Mouse (Mus musculus) ZHBTc4 (cell line): ENCODE measurements around the gene Cst3.
A peak's percentile ranks its signal among the peaks of the same experiment; 100 is the strongest.

Source experiments
- DNase-seq: peaks from one replicate; pipeline ENCODE4 v3.0.0-alpha.2; 2011; ENCODE audit warnings: low read depth, low spot score

Cst3 gene

DNA sequence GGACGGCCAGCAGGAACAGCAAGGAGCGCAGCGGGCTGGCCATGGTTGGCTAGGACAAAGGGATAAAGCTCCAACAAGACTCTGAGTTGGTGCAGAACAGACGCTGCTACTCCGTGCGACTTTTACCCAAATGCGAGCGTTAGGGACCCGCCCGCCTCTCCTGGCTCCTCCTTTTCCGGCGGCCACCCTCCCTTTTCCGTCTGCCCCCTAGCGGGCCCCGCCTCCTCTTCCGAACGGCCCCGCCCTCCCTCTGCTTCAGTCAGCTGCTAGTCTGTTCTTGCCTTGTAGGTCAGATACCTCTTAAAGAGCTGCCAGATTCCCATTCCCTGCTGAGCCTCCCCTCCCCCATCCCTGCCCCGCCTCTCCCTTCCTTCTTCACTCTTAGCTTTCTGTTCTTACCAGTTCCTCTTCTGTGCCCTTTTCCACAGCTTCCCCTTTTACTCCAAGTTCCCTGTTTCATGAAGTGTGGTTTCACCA is at the start of gene Cst3:
Gene Cst3, minus strand, starts transcription at position 358 of the 477 bp plus-strand sequence.
- peak; percentile 98 for DNase-seq

DNA sequence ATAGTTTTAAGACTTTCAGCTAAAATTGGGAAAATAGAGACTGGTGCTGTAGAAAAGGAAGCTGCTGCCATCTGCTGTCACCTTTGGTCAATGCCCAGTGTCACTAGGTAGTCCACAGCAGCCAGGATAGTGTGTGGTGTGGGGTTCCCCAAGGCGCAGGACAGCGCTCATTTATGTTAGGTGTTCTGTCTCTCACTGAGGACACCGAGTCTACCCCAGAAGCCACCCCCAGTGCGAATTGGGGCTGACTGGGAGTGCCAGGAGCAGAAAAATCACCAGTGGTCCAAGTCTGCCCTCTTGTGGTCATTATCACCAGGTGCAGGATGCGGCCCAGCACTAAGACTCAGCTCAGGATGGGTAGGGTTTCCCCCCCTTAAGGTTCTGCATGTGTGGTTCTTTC is 26.8 kb upstream of the Cst3 start:
- DNase-seq = peak; percentile 73

DNA sequence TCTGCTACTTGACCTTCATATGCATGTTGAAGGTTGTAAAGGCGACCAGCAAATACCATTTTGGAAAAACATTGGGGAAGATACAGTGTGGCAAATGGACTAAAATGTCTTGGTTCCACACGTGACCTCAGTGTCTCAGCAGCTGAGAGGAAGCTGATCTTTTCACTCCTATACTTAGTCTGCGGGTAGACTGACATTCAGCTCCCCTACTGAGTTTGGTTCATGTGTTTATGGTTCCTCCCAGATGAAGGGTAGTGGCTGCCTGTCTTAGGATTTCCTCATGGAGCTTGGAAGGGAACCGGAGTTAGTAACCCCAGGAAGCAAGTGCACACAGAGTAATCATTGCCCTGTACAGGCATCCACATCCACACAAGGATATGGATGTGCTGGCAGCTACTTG is 24.8 kb upstream of the Cst3 start:
- DNase-seq = peak; percentile 31

DNA sequence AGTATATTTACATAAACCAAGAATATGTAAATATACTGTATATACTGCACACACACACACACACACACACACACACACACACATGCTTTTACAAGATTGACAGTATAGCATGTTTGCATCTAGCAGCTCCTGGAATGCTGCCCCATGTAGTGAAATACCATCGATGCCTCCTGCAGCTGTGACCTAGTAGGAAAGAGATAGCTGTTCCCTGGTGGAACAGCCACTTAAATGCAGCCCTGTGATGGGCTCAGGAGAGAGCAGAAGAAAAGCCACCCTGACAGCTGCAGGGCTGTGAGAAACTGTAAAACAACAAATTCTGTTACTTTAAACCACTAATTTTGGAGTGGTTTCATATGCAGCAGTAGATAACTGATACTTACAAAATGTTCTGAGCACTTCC is 20.7 kb upstream of the Cst3 start:
- no peak for DNase-seq

DNA sequence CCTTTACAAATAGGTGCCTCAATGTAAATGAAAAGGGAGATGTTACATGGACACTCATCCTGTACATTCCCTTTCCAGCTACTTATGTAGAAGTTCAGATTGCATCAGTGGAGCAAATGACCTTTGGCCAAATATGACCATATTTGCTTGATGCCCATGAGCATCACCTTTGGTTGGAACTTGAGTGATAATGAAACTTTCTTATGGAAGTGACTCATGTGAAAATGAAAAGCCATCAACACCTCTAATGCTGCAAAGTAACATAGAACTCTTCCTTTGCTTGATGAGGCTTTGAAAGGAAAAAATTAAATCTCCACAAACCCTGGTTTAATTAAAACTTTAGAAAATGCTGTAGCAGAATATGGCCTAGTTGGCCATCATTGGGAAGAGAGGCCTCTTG is 17.6 kb upstream of the Cst3 start:
- DNase-seq = no peak

DNA sequence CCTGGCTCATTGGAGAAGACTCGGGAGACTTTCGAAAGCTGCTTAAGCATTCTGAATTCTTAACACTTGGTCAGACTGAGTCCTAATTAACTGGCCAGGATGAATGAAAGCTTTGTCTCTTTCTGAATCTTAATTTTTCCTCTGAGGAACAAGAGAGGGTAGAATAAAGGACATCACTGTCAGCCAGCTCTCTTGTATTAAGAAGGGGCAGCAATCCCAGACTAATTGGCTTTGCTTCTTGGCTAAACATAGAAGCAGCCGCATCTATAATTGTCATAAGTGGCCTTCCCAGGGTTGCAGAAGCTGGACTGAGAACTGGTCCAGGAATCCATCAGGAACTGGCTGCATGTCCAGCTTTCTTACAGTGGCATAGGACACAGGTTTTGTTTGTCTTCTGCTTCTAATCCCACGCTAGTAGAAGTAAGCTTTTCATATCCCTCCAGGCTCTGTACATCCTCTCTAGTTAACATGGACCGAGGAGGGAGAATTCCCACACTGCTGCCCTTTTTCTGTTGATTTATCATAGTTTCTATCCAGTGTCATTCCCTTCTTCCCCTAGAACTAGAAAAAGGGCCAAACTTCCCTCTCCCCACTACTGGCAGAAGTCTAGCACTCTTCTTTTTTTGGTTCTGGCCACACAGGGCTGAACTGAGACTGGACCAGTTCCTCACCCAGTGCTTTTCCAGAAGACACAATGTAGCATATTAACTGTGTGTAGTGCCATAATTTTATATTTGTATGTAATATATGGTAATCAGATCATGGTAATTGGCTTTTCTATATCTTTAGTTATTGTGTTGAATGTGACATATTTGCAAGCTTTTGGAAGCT is 14.7 kb upstream of the Cst3 start:
- no peak for DNase-seq

DNA sequence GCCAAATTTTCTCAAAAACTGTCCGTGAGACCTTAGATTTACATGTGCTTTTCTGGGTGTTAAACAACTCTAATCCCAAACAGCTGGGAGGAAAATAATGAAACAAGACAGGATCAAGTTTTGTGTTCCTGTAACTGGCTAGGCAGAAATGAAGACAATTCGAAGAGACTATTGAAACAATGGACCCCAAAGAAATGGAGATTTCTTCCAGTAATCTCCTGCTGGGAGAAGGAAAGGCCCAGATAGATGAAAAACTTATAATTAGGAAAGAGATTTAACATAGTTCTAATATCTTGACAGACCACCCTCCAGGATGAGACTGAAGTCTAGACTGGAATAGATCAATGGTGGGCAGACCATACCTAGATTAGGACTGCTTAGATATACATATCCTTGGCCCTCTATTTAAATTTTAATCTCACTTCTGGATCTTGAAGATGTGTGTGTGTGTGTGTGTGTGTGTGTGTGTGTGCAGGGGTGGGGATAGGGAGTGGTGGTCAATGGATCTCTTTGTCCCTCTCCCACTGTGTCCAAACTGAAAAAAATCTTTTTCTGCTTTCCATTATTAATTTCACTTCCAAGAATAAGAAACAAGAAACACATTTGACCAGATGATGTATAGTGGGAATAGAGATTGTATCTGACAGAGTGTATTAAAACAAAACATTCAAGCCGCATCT is 14.0 kb upstream of the Cst3 start:
- no peak for DNase-seq

DNA sequence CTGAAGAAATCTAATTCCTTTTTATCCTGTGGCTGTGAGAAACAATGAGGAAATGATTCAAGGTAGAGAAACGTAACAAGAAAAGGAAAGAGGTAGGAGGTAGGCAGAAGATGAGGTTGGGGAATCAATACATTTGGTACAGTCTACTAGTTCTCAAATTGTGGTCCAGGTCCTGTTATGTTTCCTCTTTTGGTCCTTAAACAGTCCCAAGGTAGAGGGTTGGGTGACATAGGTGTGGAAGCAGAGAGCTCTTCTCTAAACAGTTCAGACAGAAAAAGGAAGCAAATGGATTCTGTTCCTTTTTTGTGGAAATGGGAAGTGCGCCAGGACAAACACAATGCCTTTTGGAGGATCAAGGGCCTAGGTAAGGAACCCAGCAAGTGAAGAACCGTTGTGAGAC is 13.4 kb upstream of the Cst3 start:
- DNase-seq = no peak

DNA sequence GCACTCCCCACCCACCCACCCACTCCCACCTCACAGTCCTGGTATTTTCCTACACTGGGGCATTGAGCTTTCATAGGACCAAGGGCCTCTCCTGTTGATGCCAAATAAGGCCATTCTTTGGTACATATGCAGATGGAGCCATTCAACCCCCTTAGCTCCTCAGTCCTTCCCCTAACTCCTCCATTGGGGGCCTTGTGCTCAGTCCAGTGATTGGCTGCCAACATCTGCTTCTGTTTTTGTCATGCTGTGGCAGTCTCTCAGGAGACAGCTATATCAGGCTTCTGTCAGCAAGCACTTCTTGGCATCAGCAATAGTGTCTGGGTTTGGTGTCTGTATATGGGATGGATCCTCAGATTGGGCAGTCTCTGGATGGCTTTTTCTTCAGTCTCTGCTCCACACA is 9.2 kb upstream of the Cst3 start:
- no peak for DNase-seq

DNA sequence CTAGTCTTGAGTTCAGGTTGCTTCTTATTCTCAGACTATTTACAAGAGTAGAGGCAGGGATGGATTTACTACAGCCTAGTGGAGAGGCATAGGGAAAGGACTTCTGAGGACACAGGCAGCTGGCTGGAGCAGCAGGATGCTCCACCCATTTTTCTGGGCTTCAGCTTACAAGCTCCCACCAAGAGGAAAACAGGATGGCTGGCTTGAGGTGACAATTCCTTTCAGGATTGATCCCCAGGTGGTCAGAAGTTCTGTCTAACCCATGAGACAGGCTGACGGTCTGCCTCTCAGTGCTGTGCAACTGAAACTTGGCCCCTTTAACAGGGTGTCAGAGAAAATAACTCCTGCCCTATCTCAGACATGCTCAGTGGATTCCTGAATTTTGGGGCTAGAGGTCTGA is 3.7 kb upstream of the Cst3 start:
- peak; percentile 56 for DNase-seq

DNA sequence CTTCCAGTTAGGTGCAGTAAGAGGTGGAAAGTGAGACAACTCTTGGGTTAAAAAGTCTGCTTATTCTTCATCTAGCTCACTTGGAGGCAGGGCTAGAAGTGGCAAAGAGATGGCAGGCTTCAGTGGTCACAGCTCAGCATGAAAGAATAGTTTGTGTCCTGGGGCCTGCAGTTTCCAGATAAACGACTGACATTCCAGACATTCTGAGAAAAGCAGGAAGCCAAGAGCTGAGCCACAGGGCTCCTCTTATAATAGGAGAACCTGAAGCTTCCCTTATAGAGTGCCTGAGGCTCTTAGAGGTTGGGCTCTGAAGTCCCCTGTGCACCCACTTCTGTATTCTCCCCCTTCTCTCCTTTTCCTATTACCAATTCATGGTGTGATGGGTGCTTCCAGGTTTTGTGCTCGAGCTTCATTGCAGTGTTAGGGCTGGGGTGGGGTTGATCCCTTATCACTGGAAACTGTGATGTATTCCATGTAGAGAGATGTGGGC is 3.2 kb upstream of the Cst3 start:
- DNase-seq = peak; percentile 56

DNA sequence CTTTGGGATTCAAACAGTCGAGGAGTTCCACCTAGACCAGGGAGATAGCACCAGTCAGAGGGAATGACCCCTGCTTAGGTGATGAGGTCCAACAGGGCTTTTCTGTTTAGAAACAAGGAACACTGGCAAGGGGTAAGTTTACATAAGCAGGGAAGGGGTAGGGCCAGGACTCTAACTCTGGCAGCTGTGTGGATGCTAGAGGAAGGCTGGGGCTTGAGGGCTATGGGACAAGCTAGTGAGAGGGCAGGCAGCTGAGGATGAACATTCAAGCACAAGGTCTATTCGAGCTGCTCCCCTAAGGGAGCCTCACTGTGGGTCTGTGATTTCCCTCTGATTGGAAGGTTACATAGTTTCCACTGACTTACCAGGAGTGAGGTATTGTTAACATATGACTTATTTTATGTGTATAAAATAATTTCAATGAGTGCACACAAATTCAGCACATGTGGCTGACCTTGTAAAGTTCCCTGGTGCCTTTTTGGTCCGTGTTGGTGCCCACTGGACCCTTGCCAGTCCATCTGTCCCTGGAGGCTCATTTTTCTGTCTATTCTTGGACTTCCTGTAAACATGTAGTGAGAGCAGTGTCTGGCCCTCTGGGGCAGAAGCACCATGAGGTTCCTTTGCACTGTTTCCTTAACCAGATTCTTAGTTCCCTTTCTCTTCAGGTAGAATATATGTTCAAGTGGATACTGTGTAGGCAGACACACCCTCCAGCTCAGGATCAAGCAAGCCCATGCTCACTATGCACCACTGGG is 1.7 kb upstream of the Cst3 start:
- DNase-seq = no peak

DNA sequence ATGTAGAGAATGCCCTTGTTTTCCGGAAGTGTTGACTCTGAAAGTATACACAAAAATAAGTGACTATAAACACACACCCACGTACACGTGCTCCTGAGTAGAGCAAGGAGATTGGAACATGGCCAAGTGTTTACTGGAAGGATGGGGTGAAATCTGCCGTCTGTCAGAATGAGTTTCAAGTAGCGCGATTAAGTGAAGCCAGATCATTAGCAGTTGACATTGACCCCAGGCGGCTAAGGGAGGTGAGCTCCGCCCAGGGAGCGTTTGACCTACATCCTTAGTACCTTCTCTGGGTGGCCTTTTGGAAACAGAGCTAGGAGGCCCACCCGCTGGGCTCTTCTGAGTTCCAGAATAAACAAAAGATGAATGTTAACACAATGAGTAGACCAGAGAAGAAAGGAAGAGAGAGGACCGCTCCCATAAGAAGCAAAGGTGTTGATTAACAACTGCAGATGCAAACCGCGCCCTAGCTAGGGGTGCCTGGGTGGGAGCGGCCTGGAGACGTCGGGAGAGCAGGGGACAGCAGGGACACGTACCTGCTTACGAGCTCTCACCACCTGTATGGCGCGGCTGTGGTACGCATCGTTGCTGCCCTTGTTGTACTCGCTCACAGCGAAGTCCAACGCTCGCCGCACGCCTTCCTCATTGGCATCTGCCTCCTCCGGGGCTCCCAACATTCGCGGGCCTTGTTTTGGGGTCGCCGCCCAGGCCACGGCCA is 716 bp downstream of the Cst3 start:
- peak; percentile 96 for DNase-seq

DNA sequence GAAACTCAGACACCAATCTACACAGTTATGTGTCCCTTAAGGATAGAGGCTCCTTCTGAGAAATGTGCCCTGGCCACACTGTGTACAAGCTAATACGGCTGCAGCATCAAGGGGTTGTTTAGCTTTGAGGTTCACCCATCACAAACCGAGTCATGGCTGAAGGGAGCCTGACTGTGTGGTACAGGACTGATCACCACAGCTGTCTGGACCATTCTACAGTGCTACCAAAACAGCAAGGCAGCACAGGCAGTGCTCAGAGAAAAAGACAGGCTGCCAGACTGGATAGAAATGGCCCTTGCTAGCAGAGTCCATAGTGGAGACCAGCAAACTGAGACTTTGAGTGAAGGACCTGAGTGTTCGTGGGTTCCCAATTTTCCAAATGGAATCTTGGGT is 1.3 kb downstream of the Cst3 start:
- DNase-seq = no peak

DNA sequence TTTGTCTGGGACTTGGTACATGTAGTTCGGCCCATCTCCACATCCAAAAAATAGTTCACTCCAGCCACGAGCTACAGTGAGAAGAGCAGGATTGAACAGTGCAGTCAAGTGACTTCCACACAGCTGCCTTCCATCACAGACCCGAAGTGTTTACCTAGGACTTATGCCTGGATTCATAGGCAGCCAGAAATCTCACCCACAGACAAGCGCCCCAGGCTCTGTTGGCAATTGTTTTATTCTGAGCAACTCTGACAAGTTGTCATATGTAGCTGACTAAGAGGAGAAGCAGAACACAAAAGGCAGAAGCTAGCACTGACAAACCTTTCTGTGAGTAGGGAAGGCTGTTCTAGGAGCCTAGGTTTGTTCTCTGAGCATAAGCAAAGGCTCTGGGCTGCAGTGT is 2.6 kb downstream of the Cst3 start:
- DNase-seq = no peak

DNA sequence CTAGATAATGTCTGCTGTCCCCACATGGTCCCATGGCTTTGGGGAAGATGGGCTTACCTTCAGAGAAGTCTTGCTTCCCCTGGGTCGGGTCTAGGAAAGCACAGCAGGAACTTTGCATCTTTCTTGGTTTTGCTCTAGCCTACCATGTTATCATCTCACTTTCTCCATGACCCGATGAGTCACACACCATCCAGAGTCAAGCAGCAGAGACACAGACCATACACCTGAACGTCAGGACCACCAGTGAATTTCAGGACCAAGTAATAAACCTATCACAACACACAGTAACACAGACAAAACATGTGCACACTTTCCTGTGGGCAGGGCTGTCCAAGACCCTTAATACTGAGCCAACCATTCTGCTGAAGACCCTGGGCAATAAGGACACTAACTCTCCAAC is 5.0 kb downstream of the Cst3 start:
- DNase-seq = no peak

DNA sequence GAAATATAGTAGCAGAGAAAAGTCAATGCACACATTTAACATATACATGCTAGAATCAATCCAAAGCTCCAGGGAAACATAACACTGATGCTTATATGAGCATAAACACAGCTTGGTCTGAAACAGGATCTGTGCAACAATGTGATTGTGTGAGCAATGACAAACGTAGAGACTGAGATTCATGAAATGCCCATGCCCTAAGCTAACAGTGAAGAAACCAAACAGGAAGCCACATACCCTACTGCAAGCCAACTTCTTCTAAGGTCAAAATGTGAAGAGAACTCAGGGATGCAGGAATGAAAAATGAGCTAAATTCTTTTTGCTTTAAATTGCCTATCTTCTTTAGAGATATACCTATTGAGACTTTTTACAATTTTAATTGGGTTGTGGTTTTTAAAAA is 6.5 kb downstream of the Cst3 start:
- no peak for DNase-seq

DNA sequence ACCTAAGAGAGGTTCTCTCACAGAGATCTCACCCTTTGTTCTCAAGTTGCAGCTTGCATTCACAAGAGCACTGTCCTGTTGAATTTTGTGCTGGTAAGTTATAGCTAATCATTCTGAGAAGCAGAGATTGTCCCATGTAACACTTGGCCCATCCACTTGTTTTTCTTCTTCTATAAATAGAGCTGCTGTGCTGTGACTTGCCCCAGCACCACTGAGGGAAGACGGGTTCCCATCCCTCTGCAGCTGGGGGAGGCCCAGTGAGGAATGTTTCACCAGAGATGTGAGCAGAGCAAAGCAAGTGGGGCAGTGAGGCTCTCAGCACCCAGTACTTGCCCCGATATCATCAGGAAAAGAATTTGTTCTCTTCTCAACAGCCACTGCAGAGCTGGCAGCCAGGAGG is 10.5 kb downstream of the Cst3 start, which contains the start of gene 9230104L09Rik:
Gene 9230104L09Rik, minus strand, starts transcription at position 73 of the 400 bp plus-strand sequence.
- DNase-seq = no peak

DNA sequence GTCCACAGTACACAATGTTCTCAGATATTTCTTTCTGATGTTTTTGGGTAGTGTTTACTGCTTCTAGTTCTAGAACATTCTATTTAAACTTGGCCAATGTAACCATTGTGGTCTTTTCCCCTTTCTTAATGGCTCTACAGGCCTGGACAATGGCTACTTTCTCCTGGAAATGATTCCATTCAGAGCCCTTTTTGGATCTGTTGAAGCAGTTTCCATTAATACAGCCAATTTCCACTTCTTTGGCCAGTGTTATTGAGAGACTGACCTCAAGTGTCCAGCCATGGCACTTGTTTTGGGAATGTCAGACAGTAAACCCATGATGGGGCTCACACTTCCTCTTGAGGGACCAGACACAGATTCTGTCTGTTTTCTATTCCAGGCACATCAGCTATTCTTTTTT is 13.8 kb downstream of the Cst3 start:
- no peak for DNase-seq

DNA sequence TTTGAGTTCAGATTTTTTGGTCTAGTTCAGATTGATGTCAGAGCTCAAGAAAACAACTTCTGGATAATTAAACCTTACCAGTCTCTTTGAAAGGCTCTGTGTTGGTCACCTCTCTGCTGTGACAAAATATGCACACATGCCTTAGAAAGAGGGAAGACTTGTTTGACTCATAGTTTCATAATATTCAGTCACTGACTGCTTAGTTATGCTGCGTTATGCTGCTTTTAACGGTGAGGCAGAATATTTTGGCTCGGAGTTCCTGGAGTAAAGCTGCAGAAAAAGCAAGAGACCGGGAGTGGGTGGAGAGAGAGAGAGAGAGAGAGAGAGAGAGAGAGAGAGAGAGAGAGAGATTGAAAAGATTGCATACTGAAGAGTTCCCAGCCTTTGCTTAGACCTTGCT is 14.5 kb downstream of the Cst3 start:
- no peak for DNase-seq

DNA sequence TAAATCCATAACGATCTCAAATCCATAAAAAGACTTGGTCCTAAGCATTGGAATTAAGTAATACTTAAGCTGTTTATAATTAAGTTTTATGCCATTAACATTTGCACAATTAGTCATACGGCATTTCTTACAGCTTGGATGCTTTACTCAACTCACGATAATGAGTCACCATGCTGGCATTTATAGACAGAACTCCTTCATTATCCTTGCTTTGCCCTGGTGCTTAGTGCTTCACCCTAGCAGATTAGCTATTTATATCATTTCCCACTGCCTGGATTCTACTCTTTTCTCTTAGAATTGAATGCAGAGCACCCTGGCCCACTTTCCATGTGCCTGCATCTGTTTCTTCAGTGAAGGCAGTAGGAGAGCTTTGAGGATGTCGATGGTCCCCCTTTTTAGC is 18.0 kb downstream of the Cst3 start:
- DNase-seq = no peak
